Mouse (Mus musculus) hindbrain, embryonic 11.5 days (tissue): ENCODE measurements at regions not wholly inside any gene's neighbourhood (a gene's known extent, or its start where the extent isn't known, plus 50 kb on each side); places are given as distances from the start of the nearest gene placed in this dataset.

Experiments used
- ATAC-seq: fragments of 200-750 bp; cut with Nextera tagmentation; 2 replicates; pipeline ENCODE4 v1.8.0; 2017; ENCODE audit warnings: mild to moderate bottlenecking, moderate TSS enrichment, moderate library complexity; ENCODE audit not compliant: low FRiP score
- DNase-seq: peaks from one replicate; pipeline ENCODE4 v3.0.0-alpha.2; 2015; ENCODE audit warnings: low spot score
- H3K27ac ChIP-seq: fragments of 300-500 bp; sonication (generic); 2 replicates; pipeline ENCODE4 v1.5.1; 2014; ENCODE audit warnings: mild to moderate bottlenecking, low read depth, low read length
- H3K27me3 ChIP-seq: fragments of 300-500 bp; sonication (generic); 2 replicates; pipeline ENCODE4 v1.6.1; 2014; ENCODE audit warnings: mild to moderate bottlenecking, low read length, moderate library complexity, mixed read lengths; ENCODE audit not compliant: control insufficient read depth, insufficient read depth
- H3K36me3 ChIP-seq: fragments of 300-500 bp; sonication (generic); 2 replicates; pipeline ENCODE4 v1.6.1; 2014; ENCODE audit warnings: mild to moderate bottlenecking, low read length, moderate library complexity, mixed read lengths; ENCODE audit not compliant: control insufficient read depth, insufficient read depth
- H3K4me1 ChIP-seq: fragments of 300-500 bp; sonication (generic); replicated peaks from 2 replicates; pipeline ENCODE4 v1.6.1; 2014; ENCODE audit warnings: low read length, mixed read lengths; ENCODE audit not compliant: control insufficient read depth, insufficient read depth
- H3K4me2 ChIP-seq: fragments of 300-500 bp; sonication (generic); replicated peaks from 2 replicates; pipeline ENCODE4 v1.6.1; 2014; ENCODE audit warnings: mild to moderate bottlenecking, low read depth, low read length
- H3K4me3 ChIP-seq: fragments of 300-500 bp; sonication (generic); 2 replicates; pipeline ENCODE4 v1.5.1; 2014; ENCODE audit warnings: low read depth, low read length
- H3K9ac ChIP-seq: fragments of 300-500 bp; sonication (generic); 2 replicates; pipeline ENCODE4 v1.6.1; 2014; ENCODE audit warnings: low read depth, low read length
- H3K9me3 ChIP-seq: fragments of 300-500 bp; sonication (generic); 2 replicates; pipeline ENCODE4 v1.6.1; 2016; ENCODE audit warnings: low read length; ENCODE audit not compliant: control insufficient read depth
- WGBS: fragments of 180-500 bp; shearing (Covaris S2); extraction: QIAGEN DNeasy Blood & Tissue Kit; methylation state at CpG from one replicate; pipeline ENCODE4 v1.1.7; 2014; 5-methylcytosine and 5-hydroxymethylcytosine counted together

DNA sequence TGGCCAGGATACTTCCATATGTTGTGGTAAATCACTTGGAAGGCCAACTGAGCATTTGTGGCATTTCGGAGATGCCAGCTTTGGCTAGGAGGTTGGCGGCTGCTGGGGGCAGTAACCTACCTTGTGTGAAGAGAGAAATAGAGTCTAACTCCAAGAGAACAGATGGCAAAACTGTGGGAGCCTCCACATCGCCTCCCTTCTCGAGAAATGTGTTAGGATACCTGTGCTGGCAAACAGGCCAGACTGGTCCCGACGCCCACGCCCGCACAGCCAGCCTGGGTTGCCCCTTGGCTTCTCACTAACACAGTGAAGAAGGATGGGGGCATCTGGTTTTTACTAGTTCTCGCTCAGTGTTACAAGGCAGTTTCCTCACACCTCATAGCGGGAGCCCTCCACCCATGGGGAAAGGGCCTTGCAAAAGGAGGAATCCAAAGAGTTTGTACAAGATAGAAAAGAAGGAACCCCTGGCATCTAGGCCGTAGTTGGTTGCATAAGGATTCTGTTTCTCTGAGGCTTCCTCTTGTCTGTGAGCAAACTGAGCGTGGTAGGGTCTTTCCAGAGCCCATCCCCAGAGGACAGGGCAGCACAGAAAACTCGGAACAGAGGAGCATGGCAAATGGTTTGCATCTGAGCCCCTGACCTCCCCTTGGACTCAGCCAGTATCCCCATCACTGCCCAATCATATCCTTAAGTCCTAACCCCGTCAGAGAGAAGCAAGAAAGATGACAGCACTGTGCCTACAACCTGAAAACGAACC lies 330.5 kb upstream of the Jarid2 start:
- H3K4me3 ChIP-seq, result no peak overlapping the region
- no peaks in the 10 kb centered on the region for H3K36me3 ChIP-seq
- DNase-seq (no peak), ATAC-seq (no peak)
- no peaks in the 10 kb centered on the region for H3K4me1 ChIP-seq
- no peak overlapping the region for H3K27ac ChIP-seq
- no peak overlapping the region for H3K9ac ChIP-seq
- no peaks in the 10 kb centered on the region for H3K27me3 ChIP-seq
- 79% methylated on average over 15 of the region's 15 CpGs for WGBS
- H3K4me2 ChIP-seq, result no peak overlapping the region
- H3K9me3 ChIP-seq, result no peaks in the 10 kb centered on the region

DNA sequence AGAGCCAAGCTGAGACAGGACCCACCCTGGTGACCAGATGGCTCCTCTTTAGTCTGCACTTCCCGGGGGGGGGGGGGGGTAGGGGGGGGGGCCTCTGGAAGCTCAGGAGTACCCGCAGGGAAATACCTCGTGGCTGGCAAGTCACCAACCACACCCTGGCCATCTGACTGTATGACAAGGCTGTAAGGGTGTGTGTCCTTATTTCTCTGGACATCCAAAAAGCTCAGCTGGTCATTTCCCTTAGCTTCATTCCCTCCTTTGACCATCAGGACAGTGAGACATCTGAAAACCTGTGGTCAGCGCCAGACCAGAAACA lies 329.9 kb upstream of the Jarid2 start:
- DNase-seq, result no peak
- 47% methylated on average over 3 of the region's 4 CpGs for WGBS
- Histone ChIP-seq H3K36me3 (no peaks in the 10 kb centered on the region), H3K27me3 (no peaks in the 10 kb centered on the region), H3K4me3 (no peak overlapping the region), H3K9ac (no peak overlapping the region), H3K4me2 (no peak overlapping the region), H3K27ac (no peak overlapping the region), H3K9me3 (no peaks in the 10 kb centered on the region), H3K4me1 (no peaks in the 10 kb centered on the region)
- no peak for ATAC-seq

- no peak overlapping the region for H3K4me3 ChIP-seq
- no peak for ATAC-seq
- 49% methylated on average over 7 of the region's 7 CpGs for WGBS
- H3K4me2 ChIP-seq, result no peak overlapping the region
- H3K27ac ChIP-seq, result no peak overlapping the region
- no peaks in the 10 kb centered on the region for H3K27me3 ChIP-seq
- H3K36me3 ChIP-seq, result no peaks in the 10 kb centered on the region
- H3K4me1 ChIP-seq, result no peaks in the 10 kb centered on the region
- no peak overlapping the region for H3K9ac ChIP-seq
- DNase-seq, result no peak
- H3K9me3 ChIP-seq, result no peaks in the 10 kb centered on the region
Measured at GRCm38 (mm10) chr13:44399831-44400321, 329.4 kb upstream of the Jarid2 start.

- DNase-seq (no peak), ATAC-seq (no peak)
- H3K36me3 ChIP-seq, result no peaks in the 10 kb centered on the region
- no peak overlapping the region for H3K9ac ChIP-seq
- H3K4me3 ChIP-seq, result no peak overlapping the region
- no peaks in the 10 kb centered on the region for H3K27me3 ChIP-seq
- no peak overlapping the region for H3K4me2 ChIP-seq
- H3K27ac ChIP-seq, result no peak overlapping the region
- H3K9me3 ChIP-seq, result no peaks in the 10 kb centered on the region
- WGBS, result 91% methylated on average over 8 of the region's 8 CpGs
- no peaks in the 10 kb centered on the region for H3K4me1 ChIP-seq
Measured at GRCm38 (mm10) chr13:44404010-44404575, 325.2 kb upstream of the Jarid2 start.

GRCm38 (mm10) chr13:44407307-44407706 lies 322.0 kb upstream of the Jarid2 start:
- Histone ChIP-seq H3K36me3 (no peaks in the 10 kb centered on the region), H3K4me2 (no peak overlapping the region), H3K9ac (no peak overlapping the region), H3K4me3 (no peak overlapping the region), H3K27ac (no peak overlapping the region), H3K27me3 (no peaks in the 10 kb centered on the region), H3K4me1 (no peaks in the 10 kb centered on the region), H3K9me3 (no peaks in the 10 kb centered on the region)
- DNase-seq (no peak), ATAC-seq (no peak)
- 94% methylated on average over 2 of the region's 2 CpGs for WGBS

DNA sequence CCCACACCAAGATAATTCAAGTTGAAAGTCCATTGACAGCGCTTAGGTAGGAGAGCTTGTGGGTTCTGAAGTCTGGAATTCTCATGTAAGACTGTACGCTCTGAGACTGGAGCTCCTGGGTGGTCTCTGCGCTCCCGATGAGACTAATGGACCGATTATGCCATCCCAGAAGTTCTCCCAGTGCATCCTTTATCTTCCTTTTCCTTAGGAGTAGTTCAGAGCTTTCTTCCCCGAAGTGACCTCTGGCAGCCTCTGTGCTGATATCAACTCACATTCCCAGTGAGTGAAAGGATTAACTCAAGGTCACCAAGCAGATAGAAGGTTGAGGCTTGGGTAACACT lies 320.7 kb upstream of the Jarid2 start:
- no peak overlapping the region for H3K9ac ChIP-seq
- no peaks in the 10 kb centered on the region for H3K27me3 ChIP-seq
- H3K27ac ChIP-seq, result no peak overlapping the region
- H3K9me3 ChIP-seq, result no peaks in the 10 kb centered on the region
- no peak overlapping the region for H3K4me3 ChIP-seq
- whole genome bisulfite sequencing, result 79% methylated on average over 6 of the region's 6 CpGs
- ATAC-seq (no peak), DNase-seq (no peak)
- H3K4me2 ChIP-seq, result no peak overlapping the region
- no peaks in the 10 kb centered on the region for H3K4me1 ChIP-seq
- H3K36me3 ChIP-seq, result no peaks in the 10 kb centered on the region

DNA sequence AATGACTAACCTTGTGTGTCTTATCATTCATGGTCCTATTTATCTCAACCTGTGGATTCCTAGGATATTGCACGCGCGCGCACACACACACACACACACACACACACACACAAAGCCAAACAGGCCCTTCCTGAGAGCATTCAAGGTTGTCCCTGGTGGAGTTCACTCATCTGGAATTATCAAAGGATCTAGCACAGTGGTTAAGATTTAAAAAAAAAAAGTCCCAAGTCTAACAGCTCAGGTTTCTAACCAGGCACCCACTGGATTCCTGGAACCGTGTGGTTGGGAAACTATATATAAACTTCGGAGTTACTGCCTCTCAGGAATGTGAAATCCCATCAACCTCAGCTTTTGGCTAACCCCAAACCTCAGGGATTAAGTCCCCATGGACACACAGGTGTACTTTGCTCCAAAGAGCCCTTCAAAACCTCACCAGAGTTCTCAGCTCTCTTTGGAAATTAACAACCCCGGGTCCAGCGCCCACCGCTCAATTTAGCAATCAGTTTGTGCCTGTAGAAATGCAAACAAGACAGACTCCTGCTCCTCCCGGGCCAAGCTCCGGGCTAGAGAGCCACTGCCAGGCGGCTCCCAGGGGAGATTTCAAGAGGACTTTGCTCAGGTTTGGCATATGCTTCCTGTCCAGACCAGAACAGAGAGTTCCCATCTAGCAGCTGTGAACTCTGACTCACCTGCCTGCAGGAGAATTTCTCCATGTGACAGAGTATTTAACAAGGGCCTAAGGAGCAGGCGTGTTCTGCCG lies 320.1 kb upstream of the Jarid2 start:
- DNase-seq (no peak), ATAC-seq (no peak)
- H3K9me3 ChIP-seq, result no peaks in the 10 kb centered on the region
- H3K9ac ChIP-seq, result no peak overlapping the region
- WGBS, result 69% methylated on average over 14 of the region's 14 CpGs
- H3K27ac ChIP-seq, result no peak overlapping the region
- H3K4me2 ChIP-seq, result no peak overlapping the region
- H3K4me1 ChIP-seq, result no peaks in the 10 kb centered on the region
- H3K27me3 ChIP-seq, result no peaks in the 10 kb centered on the region
- no peak overlapping the region for H3K4me3 ChIP-seq
- H3K36me3 ChIP-seq, result no peaks in the 10 kb centered on the region

- ATAC-seq, result no peak
- Histone ChIP-seq H3K4me1 (no peaks in the 10 kb centered on the region), H3K27me3 (no peaks in the 10 kb centered on the region), H3K27ac (no peak overlapping the region), H3K9me3 (no peaks in the 10 kb centered on the region), H3K4me2 (no peak overlapping the region), H3K36me3 (no peaks in the 10 kb centered on the region), H3K9ac (no peak overlapping the region), H3K4me3 (no peak overlapping the region)
- DNase-seq, result no peak
- 81% methylated on average over 5 of the region's 5 CpGs for WGBS
Measured at GRCm38 (mm10) chr13:44409720-44410047, 319.6 kb upstream of the Jarid2 start.
